Comparison of ENCODE assay signal across 8 mouse cellular contexts in the genomic region with DNA sequence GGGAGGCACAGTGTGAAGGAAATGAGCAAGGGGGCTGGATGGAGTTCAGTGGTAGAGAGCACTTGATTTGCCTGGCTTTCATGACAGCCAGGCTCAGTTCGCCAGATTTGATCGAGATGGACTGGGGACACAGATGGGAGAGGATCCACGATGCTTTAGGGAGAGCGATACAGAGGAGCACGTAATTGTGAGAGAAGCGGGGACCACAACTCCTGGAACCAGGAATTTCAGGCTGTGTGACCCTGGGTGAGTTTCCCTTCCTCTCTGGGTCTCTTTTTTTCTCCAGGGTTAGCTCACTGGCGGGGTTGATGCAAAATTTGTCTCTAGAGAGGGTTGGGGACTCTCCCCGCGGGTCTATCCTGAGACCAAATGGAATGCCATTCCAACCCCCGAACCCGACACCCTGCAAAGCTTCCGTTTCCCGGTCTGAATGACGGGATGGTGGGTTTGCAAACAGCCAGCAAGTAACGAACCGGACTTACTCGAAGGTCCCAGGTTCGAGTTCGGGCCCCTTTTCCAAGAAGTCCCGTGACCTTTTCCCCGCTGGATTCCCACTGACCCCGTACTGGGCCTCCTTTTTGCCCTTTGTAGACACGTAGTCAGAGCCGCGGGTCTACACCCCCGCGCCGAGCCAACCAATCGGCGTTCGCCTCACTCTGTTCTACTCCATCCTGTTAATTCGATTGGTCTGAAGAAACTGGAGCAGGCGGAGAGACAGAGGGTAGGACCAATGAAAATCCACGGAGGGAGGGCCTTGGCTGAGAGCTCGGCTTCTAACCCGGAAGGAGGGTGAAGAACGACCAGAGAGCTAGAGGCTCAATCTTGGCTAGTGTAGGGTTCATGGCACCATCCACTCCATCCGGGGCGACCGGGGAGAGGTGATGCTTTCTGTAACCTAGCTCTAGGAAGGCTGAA. TPM values are rescaled to one million over a fixed set of nuclear protein-coding genes. Genes with fewer than 3 reads are reported as not detected.
DNase-seq lines count a peak whose midpoint lies in the region; ATAC-seq lines count a peak whose summit lies in the region.

No protein-coding gene starts in this region.

- peak; percentile 99 for ATAC-seq in hematopoietic stem cell, adult 5-6 weeks (replicated peaks in 1 of 2; ENCODE audit: insufficient read depth in 1 of 2, low FRiP score in 2 of 2, low TSS enrichment in 1 of 2, low read depth in 1 of 2, poor library complexity in 2 of 2, severe bottlenecking in 2 of 2)
- ATAC-seq in lung, embryonic 16.5 days (ENCODE audit: low read depth), result peak; percentile 99

- peak overlapping the region; percentile 80 for H3K27ac ChIP-seq in lung, embryonic 16.5 days (ENCODE audit: low read length)

- peak overlapping the region; percentile 77 for H3K4me2 ChIP-seq in lung, embryonic 16.5 days (ENCODE audit: low read depth, low read length)

- no peaks in the 10 kb centered on the region; the same call in 1 of the 2 replicates for H3K9me3 ChIP-seq in lung, embryonic 16.5 days (ENCODE audit: control insufficient read depth, low read length)

- H3K4me1 ChIP-seq in lung, embryonic 16.5 days (replicated peaks; ENCODE audit: control insufficient read depth, insufficient read depth, low read length), result peaks cover 22% of the 10 kb centered on the region

- peak overlapping the region; percentile 66 for H3K4me3 ChIP-seq in lung, embryonic 16.5 days (ENCODE audit: low read length)

- peak overlapping the region; percentile 84 for H3K9ac ChIP-seq in lung, embryonic 16.5 days (ENCODE audit: low read length)

- no peaks in the 10 kb centered on the region for H3K27me3 ChIP-seq in lung, embryonic 16.5 days (ENCODE audit: control insufficient read depth, insufficient read depth, low read depth, low read length)

- DNase-seq in MEL-GATA-1-ER (ENCODE audit: extremely low read depth, low read depth), result peak; percentile 97
- DNase-seq in cerebellum, adult 8-10 months, result peak; percentile 97
- peak; percentile 96 for DNase-seq in forelimb bud, embryonic 11.5 days (ENCODE audit: low read depth, low spot score)
- peak; percentile 94 for DNase-seq in layer of hippocampus, adult 9-10 months (ENCODE audit: low spot score)
- DNase-seq in ovary, postnatal 10 days (ENCODE audit: low spot score), result peak; percentile 81
- peak; percentile 95 for DNase-seq in thymus, postnatal 10 days (ENCODE audit: low spot score in 2 of 2)

- no peaks in the 10 kb centered on the region for H3K36me3 ChIP-seq in lung, embryonic 16.5 days (ENCODE audit: control insufficient read depth, insufficient read depth, low read length)

- WGBS in lung, embryonic 16.5 days, result 4% methylated on average over 40 of the region's 40 CpGs

RNA-seq across cellular contexts. Expression of a gene that starts 4.2 kb away (rescaled TPM):
- 59.8 and 69.7 TPM in 2 replicates for total RNA-seq in hematopoietic stem cell, adult 5-6 weeks (2017)
- 14.1 and 15.7 TPM in 2 replicates for polyA plus RNA-seq in lung, embryonic 16.5 days (2015; fragmentation: Nextera tagmentation; extraction: Ambion mirVana)

RNA-seq across cellular contexts. Expression of a gene that starts 11.1 kb away (rescaled TPM):
- 7.1 and 9.0 TPM in 2 replicates for total RNA-seq in hematopoietic stem cell, adult 5-6 weeks (2017)
- polyA plus RNA-seq in lung, embryonic 16.5 days (2015; fragmentation: Nextera tagmentation; extraction: Ambion mirVana), result 0.87 and 1.3 TPM in 2 replicates

RNA-seq across cellular contexts. Expression of a gene that starts 21.3 kb away (rescaled TPM):
- 0.06 and 0.45 TPM in 2 replicates for total RNA-seq in hematopoietic stem cell, adult 5-6 weeks (2017)
- polyA plus RNA-seq in lung, embryonic 16.5 days (2015; fragmentation: Nextera tagmentation; extraction: Ambion mirVana), result 0.99 and 1.2 TPM in 2 replicates

RNA-seq across cellular contexts. Expression of a gene that starts 40.5 kb away (rescaled TPM):
- total RNA-seq in hematopoietic stem cell, adult 5-6 weeks (2017), result not detected in 2 replicates
- polyA plus RNA-seq in lung, embryonic 16.5 days (2015; fragmentation: Nextera tagmentation; extraction: Ambion mirVana), result 0.21 TPM in 1 of 2 replicates, not detected in the other

RNA-seq across cellular contexts. Expression of a gene that starts 49.2 kb away (rescaled TPM):
- total RNA-seq in hematopoietic stem cell, adult 5-6 weeks (2017), result 2.2 and 3.2 TPM in 2 replicates
- 3.4 and 3.7 TPM in 2 replicates for polyA plus RNA-seq in lung, embryonic 16.5 days (2015; fragmentation: Nextera tagmentation; extraction: Ambion mirVana)

Comparison
In these comparisons a context has a peak if more than half of its experiments do, and no peak if none do; other contexts are left out.
1. Peak in every context shown above with its lines: DNase-seq, ATAC-seq, H3K4me3 ChIP-seq and H3K27ac ChIP-seq.